Mouse (Mus musculus) retina, embryonic 14.5 days (tissue): ENCODE measurements around the gene Ggn.
"Not testable (repeated sequence)": the region's sequence is repeated elsewhere in the genome, so short reads cannot be mapped to it uniquely, and the experiment has no call there.

Experiments used
- DNase-seq: peaks from one replicate; pipeline ENCODE4 v3.0.0-alpha.2; 2015; ENCODE audit warnings: low spot score

Gene Ggn

GRCm38 (mm10) chr7:29212775-29213560 lies 43.0 kb downstream of the Ggn start:
- not testable (repeated sequence) for DNase-seq

GRCm38 (mm10) chr7:29213675-29214082 lies 43.7 kb downstream of the Ggn start, which contains the start of gene Catsperg1:
Catsperg1 (minus strand) TSS chr7:29214035.
- DNase-seq, result peak; percentile 81

GRCm38 (mm10) chr7:29214236-29214635 lies 44.2 kb downstream of the Ggn start:
- DNase-seq, result no peak

GRCm38 (mm10) chr7:29214846-29215245 lies 44.8 kb downstream of the Ggn start:
- DNase-seq, result no peak
